Mouse (Mus musculus) retina, postnatal 1 day (tissue): ENCODE measurements around the gene Atrx.

Experiments
- DNase-seq: peaks from one replicate; pipeline ENCODE4 v3.0.0-alpha.2; 2012

The Atrx gene

DNA sequence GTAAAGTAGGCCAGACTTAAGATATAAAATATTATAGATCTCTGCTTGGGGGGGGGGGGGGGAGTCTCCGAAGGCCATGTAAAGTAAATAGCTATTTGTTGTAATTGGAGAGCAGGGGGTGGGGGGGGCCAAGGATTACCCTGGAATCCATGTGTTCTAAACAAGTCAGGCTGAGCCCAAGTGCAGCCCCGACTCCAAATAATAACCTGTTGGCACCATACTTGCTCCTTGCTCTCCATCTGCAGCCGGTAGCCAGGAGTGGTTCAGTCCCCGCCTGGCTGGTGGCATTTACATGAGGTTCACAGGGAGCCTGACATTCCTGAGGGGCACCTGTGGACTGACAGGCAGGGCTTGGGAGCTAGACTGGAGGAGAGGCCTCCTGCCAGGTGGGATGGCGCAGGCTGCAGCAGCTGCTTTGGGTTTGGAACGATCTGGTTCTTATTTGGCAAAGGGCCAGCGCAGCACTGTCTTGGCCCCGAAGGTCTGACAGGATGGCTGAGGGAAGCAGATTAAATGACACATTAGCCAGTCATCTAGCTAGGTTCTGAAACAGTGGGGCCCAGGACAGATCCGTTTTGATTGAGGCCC, 161.9 kb downstream of the Atrx start:
- peak; percentile 2 for DNase-seq

DNA sequence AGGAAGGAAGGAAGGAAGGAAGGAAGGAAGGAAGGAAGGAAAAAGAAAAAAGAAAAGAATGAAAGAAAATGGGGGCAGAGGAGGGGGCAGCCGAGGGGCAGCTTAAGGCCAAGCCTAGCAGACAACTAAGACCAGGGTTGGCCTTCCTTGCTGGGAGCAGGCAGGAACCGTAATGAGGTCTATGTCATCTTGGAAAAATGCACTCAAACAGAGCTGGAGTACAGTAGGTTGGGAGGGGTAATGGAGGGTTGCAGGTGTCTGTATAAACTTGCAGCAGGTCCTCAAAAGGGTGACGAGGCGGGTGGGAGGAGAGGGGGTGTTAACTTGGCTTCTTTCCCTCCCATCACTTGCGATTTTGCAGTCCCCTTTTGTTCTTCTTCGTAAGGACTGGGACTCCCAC, 163.2 kb downstream of the Atrx start:
- DNase-seq, result peak; percentile 9

DNA sequence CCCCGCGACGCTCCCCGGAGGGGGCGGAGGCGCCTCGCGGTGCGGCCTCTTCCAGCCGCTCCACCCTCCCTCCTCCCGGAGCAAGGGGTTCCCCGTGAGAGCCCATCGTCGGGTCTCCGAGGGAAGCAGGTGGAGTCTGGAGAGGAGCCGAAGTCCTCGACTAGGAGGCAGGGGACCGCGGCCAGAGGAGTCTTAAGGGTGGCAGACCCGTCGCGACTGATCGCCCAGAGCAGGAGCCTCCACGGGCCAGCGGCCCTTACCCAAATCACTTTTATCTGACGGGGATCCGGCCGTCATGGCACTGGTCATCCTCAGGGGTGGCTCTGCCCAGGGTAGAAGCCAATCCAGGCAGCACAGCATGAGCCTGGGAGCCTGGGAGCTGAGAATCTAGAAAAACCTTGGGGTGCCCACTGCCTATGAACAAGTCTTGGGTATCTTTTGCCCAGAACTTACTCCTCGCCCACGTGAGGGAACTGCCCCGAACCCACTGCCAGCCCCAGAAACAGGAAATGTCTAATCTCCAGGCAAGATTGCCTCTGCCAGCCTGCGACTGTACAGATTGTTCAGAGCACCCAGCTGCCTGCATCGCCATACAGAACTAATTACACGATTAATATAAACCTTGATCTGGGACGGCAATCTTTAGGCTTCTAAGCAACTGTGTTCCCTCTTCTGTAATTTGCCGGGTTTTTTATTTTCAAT, 164.0 kb downstream of the Atrx start:
- peak; percentile 4 for DNase-seq

DNA sequence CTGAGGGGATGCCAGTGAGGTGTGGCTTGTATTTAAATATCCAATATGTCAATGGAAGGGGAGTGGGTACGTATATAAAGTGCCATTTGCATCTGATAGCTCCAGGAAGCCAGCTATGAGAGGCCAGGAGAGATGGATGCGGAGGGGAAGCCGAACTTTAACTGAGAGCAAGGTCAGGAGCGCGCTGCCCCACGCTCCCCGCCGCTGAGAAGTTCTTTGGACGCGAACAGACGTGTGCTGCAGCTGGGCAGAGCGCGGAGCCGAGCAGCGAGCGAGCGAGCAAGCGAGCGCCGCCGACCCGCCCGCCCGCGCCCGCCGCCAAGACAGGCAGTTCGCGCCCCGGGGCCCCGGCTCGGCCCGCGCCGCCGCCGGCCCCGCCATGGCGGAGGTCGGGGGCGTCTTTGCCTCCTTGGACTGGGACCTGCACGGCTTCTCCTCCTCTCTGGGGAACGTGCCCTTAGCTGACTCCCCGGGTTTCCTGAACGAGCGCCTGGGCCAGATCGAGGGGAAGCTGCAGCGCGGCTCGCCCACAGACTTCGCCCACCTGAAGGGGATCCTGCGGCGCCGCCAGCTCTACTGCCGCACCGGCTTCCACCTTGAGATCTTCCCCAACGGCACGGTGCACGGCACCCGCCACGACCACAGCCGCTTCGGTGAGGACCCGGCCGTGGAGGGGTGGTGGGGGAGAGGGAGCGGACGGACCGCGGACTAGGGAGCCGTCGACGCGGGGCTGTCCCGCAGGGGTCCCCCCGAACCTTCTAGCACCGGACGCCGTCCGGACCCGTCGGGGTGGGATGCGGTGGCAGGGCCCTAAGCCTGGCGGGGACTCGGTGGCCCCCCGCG, 164.8 kb downstream of the Atrx start, which contains the start of gene Fgf16:
TSS of gene Fgf16 (plus strand) at position 118 of the 843 bp plus-strand sequence.
- peak; percentile 18 for DNase-seq

DNA sequence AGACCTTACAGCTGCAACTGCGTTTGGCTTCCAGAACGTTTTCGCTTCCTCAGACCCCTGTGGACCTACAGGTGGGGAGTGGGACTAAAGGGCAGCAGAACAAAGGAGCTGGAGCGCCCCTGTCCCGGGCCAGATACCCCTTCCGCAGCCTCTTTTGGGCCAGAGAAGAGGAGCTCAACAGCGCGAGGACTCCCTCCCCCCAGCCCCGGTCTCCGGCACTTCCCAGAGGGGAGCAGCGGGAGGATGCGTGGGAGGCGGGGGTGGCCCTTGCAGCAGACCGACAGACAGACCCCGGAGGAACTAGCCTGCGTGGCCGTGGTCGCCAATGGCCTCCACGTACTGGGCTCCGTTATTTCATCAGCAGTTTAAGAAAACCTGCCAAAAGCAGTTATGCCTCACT, 165.6 kb downstream of the Atrx start:
- DNase-seq, result peak; percentile 24

DNA sequence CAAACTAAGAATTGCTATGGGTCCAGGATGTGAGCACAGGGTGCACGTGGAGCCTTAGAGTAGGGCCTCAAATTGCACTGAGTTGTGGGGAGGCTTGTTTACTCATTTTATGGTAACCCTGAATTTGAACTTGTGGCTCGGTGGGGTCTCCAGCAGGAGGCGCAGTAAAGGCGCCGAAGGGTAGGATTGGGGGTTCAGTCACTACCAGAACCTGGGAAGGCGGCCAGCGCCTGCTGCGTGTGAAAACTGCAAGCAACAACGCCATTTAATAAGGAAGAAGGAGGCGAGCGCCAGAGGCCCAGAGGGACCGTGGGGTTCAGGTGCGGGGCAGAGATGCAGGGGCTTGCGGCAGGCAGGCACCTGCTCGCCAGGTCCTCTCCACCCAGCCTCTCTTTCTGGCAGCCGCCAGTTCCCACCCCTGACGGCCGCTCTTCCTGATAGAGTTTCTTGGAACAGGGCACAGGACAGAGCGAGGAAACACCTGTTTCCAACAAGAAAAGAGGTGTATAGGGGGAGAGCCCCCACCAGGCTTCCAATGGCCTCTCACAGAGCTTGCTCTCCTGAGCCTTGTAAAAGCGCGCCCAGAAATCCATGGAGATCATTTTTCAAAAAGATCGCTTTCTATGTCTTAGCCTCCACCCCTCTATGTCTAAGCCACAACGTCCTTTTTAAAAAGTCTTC, 166.2 kb downstream of the Atrx start:
- DNase-seq, result peak; percentile 28
